Mouse (Mus musculus): ENCODE results near the gene Gm10295. TPM values are rescaled to one million over a fixed set of nuclear protein-coding genes. Genes with fewer than 3 reads are reported as not detected.

Gm10295 gene
- total RNA-seq, 2 experiments from 2014 or later: not detected

- no peak overlapping the region for H3K4me3 ChIP-seq
- intact Hi-C loops (cut with DNase I): no loop called here
Measured at GRCm38 (mm10) chr7:71313148-71313765, 38.0 kb downstream of the Gm10295 start.

GRCm38 (mm10) chr7:71312375-71312774 is 38.9 kb downstream of the Gm10295 start:
- intact Hi-C loops (cut with DNase I): no loop called here
- peak overlapping the region; percentile 59 for H3K27ac ChIP-seq

More at GRCm38 (mm10) chr7:71313148-71313765, 38.0 kb downstream of the Gm10295 start:
- no peak for DNase-seq
- H3K27ac ChIP-seq: 0 out of 2 replicates have a peak overlapping the region, but pooled peaks have one; percentile 8
- TF ChIP-seq CTCF (IDR thresholded peaks at IDR 0.05): no peak

GRCm38 (mm10) chr7:71311411-71311810 is 39.9 kb downstream of the Gm10295 start:
- TF ChIP-seq CTCF (IDR thresholded peaks at IDR 0.05): no peak
- no peak overlapping the region for H3K4me3 ChIP-seq
- DNase-seq: peak; percentile 21
- intact Hi-C loops (cut with DNase I): no loop called here
- peak overlapping the region; percentile 59; the same call in 1 of the 2 replicates for H3K27ac ChIP-seq

More at GRCm38 (mm10) chr7:71312375-71312774, 38.9 kb downstream of the Gm10295 start:
- no peak for TF ChIP-seq CTCF (IDR thresholded peaks at IDR 0.05)
- DNase-seq: no peak
- no peak overlapping the region for H3K4me3 ChIP-seq

GRCm38 (mm10) chr7:71308051-71308450 is 43.2 kb downstream of the Gm10295 start:
- H3K27ac ChIP-seq: no peak overlapping the region
- no peak for TF ChIP-seq CTCF (IDR thresholded peaks at IDR 0.05)
- intact Hi-C loops (cut with DNase I): no loop called here
- no peak for DNase-seq
- no peak overlapping the region for H3K4me3 ChIP-seq

GRCm38 (mm10) chr7:71302714-71303113 is 48.6 kb downstream of the Gm10295 start:
- no peak for TF ChIP-seq CTCF (IDR thresholded peaks at IDR 0.05)
- H3K4me3 ChIP-seq: no peak overlapping the region
- intact Hi-C loops (cut with DNase I): no loop called here
- no peak for DNase-seq
- H3K27ac ChIP-seq: no peak overlapping the region

Data from gastrocnemius, adult 2 months (tissue).